Mouse (Mus musculus): ENCODE measurements around the gene Olfr659.
A peak's percentile ranks its signal among the peaks of the same experiment; 100 is the strongest.

Gene Olfr659

GRCm38 (mm10) chr7:104666453-104666852 is at the start of gene Olfr659:
TSS of gene Olfr659 (plus strand) at chr7:104666753.
- DNase-seq = no peak

GRCm38 (mm10) chr7:104624494-104624893 is 42.1 kb upstream of the Olfr659 start, which contains the start of gene Olfr657:
TSS of gene Olfr657 (plus strand) at chr7:104624794.
- no peak for DNase-seq

DNA sequence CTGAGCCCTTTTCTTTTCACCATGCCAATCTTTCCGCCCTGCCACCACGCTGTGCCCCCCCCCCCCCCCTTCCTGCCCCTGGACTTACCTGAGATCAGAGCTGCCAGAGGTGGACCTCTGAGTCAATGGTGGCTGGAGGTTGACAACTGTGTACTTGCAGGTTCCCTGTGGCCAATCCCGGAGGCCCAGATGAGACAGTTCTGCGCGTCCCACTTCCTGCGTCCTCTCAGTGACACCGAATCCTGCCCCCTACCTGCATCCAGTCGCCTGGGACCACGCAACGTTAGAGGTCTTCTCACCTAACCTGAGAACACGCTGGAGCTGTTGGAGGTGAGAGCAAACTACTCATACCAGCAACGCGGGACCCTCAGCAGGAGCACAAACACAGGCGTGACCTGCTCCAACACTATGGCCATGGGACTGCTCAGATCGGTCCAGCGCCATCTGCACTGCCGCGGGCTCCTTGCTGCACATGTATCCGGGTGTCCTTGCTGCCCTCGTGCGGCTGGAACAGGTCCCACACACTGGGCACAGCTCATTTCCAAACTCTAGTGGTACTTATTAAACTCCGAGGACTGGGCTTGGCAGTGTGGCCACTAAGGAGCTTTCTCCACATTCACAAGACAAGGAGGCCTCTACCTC is 19.6 kb upstream of the Olfr659 start, which contains the start of gene Olfr658:
TSS of gene Olfr658 (minus strand) at position 465 of the 642 bp plus-strand sequence.
- peak; percentile 5 for DNase-seq

- no peak for DNase-seq
These were observed 19.6 kb downstream of the Olfr659 start, which contains the start of gene Olfr661 for GRCm38 (mm10) chr7:104686201-104686600. TSS of gene Olfr661 (plus strand) at chr7:104686501.
